Mouse (Mus musculus) CH12.LX (cell line): Measurements from ENCODE around the gene Ociad1. TPM values are rescaled to one million over a fixed set of nuclear protein-coding genes. Genes with fewer than 3 reads are reported as not detected.

ENCODE experiments used
- DNase-seq: peaks from one replicate; pipeline ENCODE4 v3.0.0-alpha.2; 2013; ENCODE audit errors: extremely low read depth
- H3K27ac ChIP-seq: 2 replicates; pipeline ENCODE4 v1.5.1; 2012; ENCODE audit warnings: low read depth, mild to moderate bottlenecking, control low read depth, moderate library complexity; ENCODE audit not compliant: insufficient read depth
- H3K27me3 ChIP-seq: replicated peaks from 2 replicates; pipeline ENCODE3; 2012; ENCODE audit warnings: inconsistent platforms
- H3K36me3 ChIP-seq, 2 experiments: replicated peaks in 1 of 2; 2 replicates each; pipeline versions ENCODE3 to v1.6.1; 2012; ENCODE audit warnings: inconsistent platforms in 1 of 2, low read length in 1 of 2, mild to moderate bottlenecking in 1 of 2, mixed read lengths in 1 of 2, moderate library complexity in 1 of 2; ENCODE audit not compliant: control insufficient read depth in 1 of 2, insufficient read depth in 1 of 2
- H3K4me1 ChIP-seq, 2 experiments: 2 replicates each; pipeline ENCODE4 v1.6.1; 2012; ENCODE audit warnings: inconsistent platforms in 1 of 2, moderate library complexity in 1 of 2; ENCODE audit not compliant: insufficient read depth in 2 of 2, control insufficient read depth in 1 of 2
- H3K4me2 ChIP-seq: 2 replicates; pipeline ENCODE4 v1.6.1; 2012; ENCODE audit warnings: low read depth, mild to moderate bottlenecking, control low read depth; ENCODE audit not compliant: poor library complexity, insufficient read depth, severe bottlenecking
- H3K4me3 ChIP-seq, 3 experiments: fragments of 150-350 bp in 1 of 3; sonication (generic) in 1 of 3; replicated peaks in 1 of 3; 2 replicates each; pipeline versions ENCODE3 to v1.5.1; 2011 to 2012; ENCODE audit warnings: low read depth in 2 of 3, low read length in 2 of 3, mild to moderate bottlenecking in 2 of 3, moderate library complexity in 2 of 3, control low read depth in 1 of 3, improper control_type of control experiment in 1 of 3, inconsistent platforms in 1 of 3, mixed read lengths in 1 of 3; ENCODE audit not compliant: poor library complexity in 1 of 3
- H3K79me2 ChIP-seq: replicated peaks from 2 replicates; pipeline ENCODE4 v1.6.1; 2012; ENCODE audit warnings: mild to moderate bottlenecking, moderate library complexity; ENCODE audit not compliant: control insufficient read depth, poor library complexity, insufficient read depth, severe bottlenecking; ENCODE audit errors: extremely low read depth
- H3K9ac ChIP-seq: 2 replicates; pipeline ENCODE4 v1.6.1; 2012; ENCODE audit warnings: low read depth, mild to moderate bottlenecking, control low read depth, moderate library complexity; ENCODE audit not compliant: insufficient read depth
- H3K9me3 ChIP-seq: replicated peaks from 2 replicates; pipeline ENCODE3; 2012; ENCODE audit warnings: low read length, inconsistent platforms, mixed read lengths
- BHLHE40 ChIP-seq: IDR thresholded peaks from 2 replicates; pipeline ENCODE4 v1.6.1; 2011; ENCODE audit warnings: mild to moderate bottlenecking, low read depth, low read length, improper control_type of control experiment
- CHD1 ChIP-seq: IDR thresholded peaks from 2 replicates; pipeline ENCODE4 v1.6.1; 2012; ENCODE audit warnings: low read depth, low read length, improper control_type of control experiment, inconsistent platforms
- CHD2 ChIP-seq: IDR thresholded peaks from 2 replicates; pipeline ENCODE4 v1.6.1; 2011; ENCODE audit warnings: low read length, improper control_type of control experiment
- CTCF ChIP-seq, 2 experiments: IDR thresholded peaks in 1 of 2; conservative IDR thresholded peaks in 1 of 2; 2 replicates each; pipeline ENCODE4 v1.5.1; 2011 to 2012; ENCODE audit warnings: low read depth in 2 of 2, low read length in 2 of 2, improper control_type of control experiment in 1 of 2, inconsistent platforms in 1 of 2, mild to moderate bottlenecking in 1 of 2, moderate library complexity in 1 of 2
- E2F4 ChIP-seq: IDR thresholded peaks from 2 replicates; pipeline ENCODE4 v1.6.1; 2011; ENCODE audit warnings: low read depth, low read length, improper control_type of control experiment; ENCODE audit not compliant: insufficient replicate concordance
- ELF1 ChIP-seq: IDR thresholded peaks from 2 replicates; pipeline ENCODE4 v1.6.1; 2014; ENCODE audit warnings: low read depth, mild to moderate bottlenecking, inconsistent platforms, low read length, improper control_type of control experiment
- EP300 ChIP-seq: IDR thresholded peaks from 2 replicates; pipeline ENCODE4 v1.6.1; 2011; ENCODE audit warnings: low read length, improper control_type of control experiment
- ETS1 ChIP-seq: conservative IDR thresholded peaks from 2 replicates; pipeline ENCODE4 v1.6.1; 2012; ENCODE audit warnings: low read depth, mild to moderate bottlenecking, inconsistent platforms, low read length, improper control_type of control experiment, moderate library complexity
- GABPA ChIP-seq: IDR thresholded peaks from 2 replicates; pipeline ENCODE4 v1.6.1; 2012; ENCODE audit warnings: low read depth, low read length, improper control_type of control experiment, inconsistent platforms; ENCODE audit not compliant: insufficient replicate concordance
- HCFC1 ChIP-seq: IDR thresholded peaks from 2 replicates; pipeline ENCODE4 v1.6.1; 2012; ENCODE audit warnings: low read depth, mild to moderate bottlenecking, inconsistent platforms, low read length, improper control_type of control experiment
- IRF4 ChIP-seq: IDR thresholded peaks from 2 replicates; pipeline ENCODE4 v1.6.1; 2014; ENCODE audit warnings: low read depth, mild to moderate bottlenecking, inconsistent platforms, low read length, improper control_type of control experiment
- JUN ChIP-seq: IDR thresholded peaks from 2 replicates; pipeline ENCODE4 v1.6.1; 2011; ENCODE audit warnings: low read depth, mild to moderate bottlenecking, low read length, improper control_type of control experiment, moderate library complexity; ENCODE audit not compliant: insufficient read depth
- JUND ChIP-seq: conservative IDR thresholded peaks from 2 replicates; pipeline ENCODE4 v1.6.1; 2011; ENCODE audit warnings: low read depth, low read length, improper control_type of control experiment
- KAT2A ChIP-seq: IDR thresholded peaks from 2 replicates; pipeline ENCODE4 v1.6.1; 2012; ENCODE audit warnings: low read length, improper control_type of control experiment, inconsistent platforms; ENCODE audit not compliant: insufficient replicate concordance
- MAFK ChIP-seq: IDR thresholded peaks from 2 replicates; pipeline ENCODE4 v1.6.1; 2011; ENCODE audit warnings: low read length, improper control_type of control experiment; ENCODE audit not compliant: insufficient replicate concordance
- MAX ChIP-seq: IDR thresholded peaks from 2 replicates; pipeline ENCODE4 v1.6.1; 2011; ENCODE audit warnings: low read length, improper control_type of control experiment
- MAZ ChIP-seq: IDR thresholded peaks from 2 replicates; pipeline ENCODE4 v1.6.1; 2012; ENCODE audit warnings: low read depth, mild to moderate bottlenecking, inconsistent platforms, low read length, improper control_type of control experiment, moderate library complexity
- MEF2A ChIP-seq: IDR thresholded peaks from 2 replicates; pipeline ENCODE4 v1.6.1; 2014; ENCODE audit warnings: low read depth, mild to moderate bottlenecking, inconsistent platforms, low read length, improper control_type of control experiment, borderline replicate concordance
- MXI1 ChIP-seq: IDR thresholded peaks from 2 replicates; pipeline ENCODE4 v1.6.1; 2011; ENCODE audit warnings: mild to moderate bottlenecking, low read depth, low read length, improper control_type of control experiment
- MYC ChIP-seq: IDR thresholded peaks from 2 replicates; pipeline ENCODE4 v1.6.1; 2011; ENCODE audit warnings: low read depth, mild to moderate bottlenecking, improper control_type of control experiment, low read length
- NELFE ChIP-seq: IDR thresholded peaks from 2 replicates; pipeline ENCODE4 v1.6.1; 2011; ENCODE audit warnings: low read depth, low read length, improper control_type of control experiment
- NRF1 ChIP-seq: IDR thresholded peaks from 2 replicates; pipeline ENCODE4 v1.6.1; 2014; ENCODE audit warnings: low read depth, mild to moderate bottlenecking, inconsistent platforms, low read length, improper control_type of control experiment, moderate library complexity
- PAX5 ChIP-seq: IDR thresholded peaks from 2 replicates; pipeline ENCODE4 v1.6.1; 2012; ENCODE audit warnings: low read length, inconsistent platforms, mixed read lengths
- POLR2A ChIP-seq: IDR thresholded peaks from 2 replicates; pipeline ENCODE4 v1.6.1; 2011; ENCODE audit warnings: low read depth, mild to moderate bottlenecking, improper control_type of control experiment, low read length
- POLR2AphosphoS2 ChIP-seq: IDR thresholded peaks from 2 replicates; pipeline ENCODE4 v1.6.1; 2011; ENCODE audit warnings: low read depth, low read length, improper control_type of control experiment
- RAD21 ChIP-seq: IDR thresholded peaks from 2 replicates; pipeline ENCODE4 v1.6.1; 2011; ENCODE audit warnings: low read depth, mild to moderate bottlenecking, low read length, improper control_type of control experiment, moderate library complexity
- RCOR1 ChIP-seq: conservative IDR thresholded peaks from 2 replicates; pipeline ENCODE4 v1.6.1; 2012; ENCODE audit warnings: low read depth, mild to moderate bottlenecking, inconsistent platforms, low read length, improper control_type of control experiment
- SMC3 ChIP-seq: IDR thresholded peaks from 2 replicates; pipeline ENCODE4 v1.6.1; 2011; ENCODE audit warnings: low read depth, low read length, improper control_type of control experiment
- TBP ChIP-seq: conservative IDR thresholded peaks from 2 replicates; pipeline ENCODE4 v1.6.1; 2011; ENCODE audit warnings: low read depth, low read length, improper control_type of control experiment
- UBTF ChIP-seq: IDR thresholded peaks from 2 replicates; pipeline ENCODE4 v1.6.1; 2012; ENCODE audit warnings: low read depth, mild to moderate bottlenecking, inconsistent platforms, low read length, improper control_type of control experiment, moderate library complexity
- USF1 ChIP-seq: IDR thresholded peaks from 2 replicates; pipeline ENCODE4 v1.6.1; 2014; ENCODE audit warnings: low read depth, mild to moderate bottlenecking, inconsistent platforms, low read length, improper control_type of control experiment
- USF2 ChIP-seq: conservative IDR thresholded peaks from 2 replicates; pipeline ENCODE4 v1.6.1; 2011; ENCODE audit warnings: low read depth, low read length, improper control_type of control experiment
- ZC3H11A ChIP-seq: IDR thresholded peaks from 2 replicates; pipeline ENCODE4 v1.6.1; 2012; ENCODE audit warnings: low read depth, mild to moderate bottlenecking, inconsistent platforms, low read length, improper control_type of control experiment
- ZKSCAN1 ChIP-seq: IDR thresholded peaks from 2 replicates; pipeline ENCODE4 v1.6.1; 2012; ENCODE audit warnings: low read depth, inconsistent platforms, low read length, improper control_type of control experiment, borderline replicate concordance
- ZMIZ1 ChIP-seq: IDR thresholded peaks from 2 replicates; pipeline ENCODE4 v1.6.1; 2012; ENCODE audit warnings: low read depth, mild to moderate bottlenecking, inconsistent platforms, low read length, improper control_type of control experiment
- ZNF384 ChIP-seq: IDR thresholded peaks from 2 replicates; pipeline ENCODE4 v1.6.1; 2012; ENCODE audit warnings: low read depth, low read length, improper control_type of control experiment, inconsistent platforms
- dilution Hi-C: fragments of 300-500 bp; cut with MboI; formaldehyde crosslinking; loops from 2 replicates; pipeline ENCODE4 v1.14.3; 2020; ENCODE audit warnings: low sequenced_read_pairs; ENCODE audit not compliant: extremely low pct_unique_long_range_greater_than_20kb, extremely low pct_ligation_motif_present
- in situ Hi-C: fragments of 300-500 bp; cut with MboI; formaldehyde crosslinking; loops from 3 replicates; pipeline ENCODE4 v1.14.3; 2019; ENCODE audit warnings: low sequenced_read_pairs, low pct_ligation_motif_present, low pct_unique_long_range_greater_than_20kb, mixed read lengths
- polyA plus RNA-seq: library from polyadenylated mRNA; unstranded; fragments of >175 nt; gene quantifications from 2 replicates; pipeline ENCODE4 v1.2.1, GENCODE M21; 2012; ENCODE audit warnings: low read depth; ENCODE audit not compliant: insufficient read length
- total RNA-seq, 2 experiments: library from RNA; depleted of rRNA; stranded (reverse); fragments of 300-350 nt in 1 of 2; fragments of >200 nt in 1 of 2; gene quantifications; 2 replicates each; pipeline ENCODE4 v1.2.3; 2012 to 2014

The Ociad1 gene
- total RNA-seq (2012; rRNA removed) (153 and 164 TPM in 2 replicates), total RNA-seq (2014; rRNA removed) (292 and 359 TPM in 2 replicates), polyA plus RNA-seq (285 and 329 TPM in 2 replicates)

DNA sequence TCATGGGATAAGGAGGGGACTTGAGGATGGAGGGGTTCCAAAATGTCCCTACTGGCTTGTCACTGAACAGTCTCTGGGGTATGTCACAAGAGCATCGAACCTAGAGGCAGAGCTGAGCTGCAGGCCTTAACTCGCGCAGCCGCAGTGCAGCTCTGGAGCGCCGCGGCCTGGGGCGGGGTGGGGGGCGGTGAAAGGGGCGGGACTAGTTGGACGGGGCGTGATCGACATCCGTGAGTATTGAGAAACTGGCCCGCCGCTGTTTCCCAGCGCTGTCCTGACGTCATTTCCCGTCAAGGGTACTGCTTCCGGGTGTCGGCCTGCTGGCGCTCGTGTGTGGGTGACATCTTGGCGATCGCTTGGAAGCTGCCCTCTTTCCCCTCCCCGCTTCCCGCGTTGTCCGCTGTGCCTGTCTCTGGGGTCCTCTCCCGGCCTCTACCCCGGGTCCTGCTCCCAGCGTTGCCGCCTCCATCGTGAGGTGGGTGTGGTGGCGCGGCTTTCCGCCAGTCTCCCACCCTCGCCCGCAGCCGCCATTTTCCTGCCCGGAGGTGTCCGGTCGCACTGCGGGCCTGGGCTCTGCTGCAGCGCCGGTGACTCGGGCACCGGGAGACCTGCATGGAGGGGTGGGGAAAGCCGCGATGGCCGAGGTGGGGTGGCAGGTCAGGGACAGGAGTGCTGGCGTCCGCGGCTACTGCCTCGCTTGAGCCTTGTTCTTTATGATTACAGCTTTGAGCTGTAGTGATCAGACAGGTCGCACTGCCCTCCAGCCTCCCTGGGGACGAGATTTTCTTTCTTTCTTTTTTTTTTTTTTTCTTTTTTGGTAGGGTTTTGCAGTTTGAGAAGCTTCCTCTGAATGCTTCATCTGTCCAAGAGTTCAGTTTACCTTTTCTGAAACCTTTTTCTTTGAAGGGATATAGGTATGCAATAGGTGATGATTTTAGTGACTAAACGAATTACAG, at the start of gene Ociad1:
Gene Ociad1, plus strand, starts transcription at position 283 of the 956 bp plus-strand sequence.
- Histone ChIP-seq H3K4me1 (peaks cover 11 to 41% of the 10 kb centered on the region in 2 experiments), H3K36me3 (peaks cover 16 to 31% of the 10 kb centered on the region in 2 experiments), H3K79me2 (peaks cover 40% of the 10 kb centered on the region), H3K4me2 (peak within 1 kb of the TSS; percentile 50; the same call in 1 of the 2 replicates), H3K9ac (peak within 1 kb of the TSS; percentile 60), H3K9me3 (no peaks in the 10 kb centered on the region), H3K27ac (peak within 1 kb of the TSS; percentile 58), H3K27me3 (no peaks in the 10 kb centered on the region), H3K4me3 (peak within 1 kb of the TSS; percentile 85 to 97 (median 95))
- dilution Hi-C loops, result no loop called here
- DNase-seq, result peak; percentile 98
- in situ Hi-C loops, result loop anchor here (10.0 kb wide), 1 partner anchor 158 kb away; no protein-coding TSS in a partner anchor
- TF ChIP-seq CTCF (conservative IDR thresholded peaks at IDR 0.05 in 1 of 2, IDR thresholded peaks at IDR 0.05 in 1 of 2; ENCODE audit: low read depth in 2 of 2, low read length in 2 of 2) (no peak), E2F4 (no peak), POLR2AphosphoS2 (peak; percentile 82; the same call in 1 of the 2 replicates), ETS1 (peak; percentile 32), NELFE (peak; percentile 94), JUN (0 out of 2 replicates have a peak, but pooled peaks have one; percentile 46), POLR2A (peak; percentile 96), ZKSCAN1 (no peak), CHD1 (no peak), UBTF (no peak), SMC3 (no peak), JUND (no peak; the same call in 1 of the 2 replicates), USF1 (no peak), ZC3H11A (no peak), MEF2A (0 out of 2 replicates have a peak, but pooled peaks have one; percentile 50), KAT2A (peak; percentile 82; the same call in 1 of the 2 replicates), MAFK (no peak), MYC (peak; percentile 88), MAZ (no peak), IRF4 (no peak; the same call in 1 of the 2 replicates), ELF1 (peak; percentile 86), USF2 (no peak), ZNF384 (no peak), MAX (peak; percentile 86), RCOR1 (peak; percentile 46; the same call in 1 of the 2 replicates), EP300 (no peak), TBP (0 out of 2 replicates have a peak, but pooled peaks have one; percentile 73), BHLHE40 (peak; percentile 31; the same call in 1 of the 2 replicates), PAX5 (no peak), MXI1 (peak; percentile 78; the same call in 1 of the 2 replicates), CHD2 (peak; percentile 72; the same call in 1 of the 2 replicates), RAD21 (no peak), NRF1 (peak; percentile 88), GABPA (no peak; the same call in 1 of the 2 replicates), HCFC1 (peak; percentile 85), ZMIZ1 (peak; percentile 83; the same call in 1 of the 2 replicates)
